Mouse (Mus musculus) C2C12 (cell line): ENCODE measurements around the gene Clec4a1. TPM values are rescaled to one million over a fixed set of nuclear protein-coding genes. Genes with fewer than 3 reads are reported as not detected.
A peak's percentile ranks its signal among the peaks of the same experiment; 100 is the strongest.

Experiments
- H3K27me3 ChIP-seq: one replicate; pipeline ENCODE4 v1.6.1; 2011; ENCODE audit not compliant: control insufficient read depth, insufficient read depth, insufficient read length
- H3K36me3 ChIP-seq: one replicate; pipeline ENCODE4 v1.6.1; 2011; ENCODE audit not compliant: control insufficient read depth, insufficient read depth
- H3K4me3 ChIP-seq: one replicate; pipeline ENCODE4 v1.5.1; 2011; ENCODE audit warnings: mild to moderate bottlenecking, control low read depth; ENCODE audit not compliant: poor library complexity, insufficient read depth, severe bottlenecking
- H3K79me2 ChIP-seq: one replicate; pipeline ENCODE4 v1.6.1; 2011; ENCODE audit not compliant: control insufficient read depth, insufficient read depth
- H3K79me3 ChIP-seq: one replicate; pipeline ENCODE4 v1.6.1; 2011; ENCODE audit warnings: low read depth, control low read depth
- H3ac ChIP-seq: one replicate; pipeline ENCODE3; 2011; ENCODE audit warnings: low read depth; ENCODE audit not compliant: control insufficient read depth, insufficient read length
- CEBPB ChIP-seq: IDR thresholded peaks from one replicate; pipeline ENCODE4 v1.6.1; 2011; ENCODE audit warnings: low read depth, mild to moderate bottlenecking, control low read depth, moderate library complexity
- CTCF ChIP-seq: IDR thresholded peaks from one replicate; pipeline ENCODE4 v1.5.1; 2011; ENCODE audit not compliant: control insufficient read depth, insufficient read depth, insufficient read length
- FOSL1 ChIP-seq: IDR thresholded peaks from one replicate; pipeline ENCODE4 v1.8.0; 2011; ENCODE audit warnings: mild to moderate bottlenecking, low read length; ENCODE audit not compliant: poor library complexity, insufficient read depth, severe bottlenecking
- MAX ChIP-seq: IDR thresholded peaks from one replicate; pipeline ENCODE4 v1.6.1; 2011; ENCODE audit warnings: mild to moderate bottlenecking, control low read depth
- MYOD1 ChIP-seq: IDR thresholded peaks from one replicate; pipeline ENCODE4 v1.6.1; 2011; ENCODE audit warnings: low read depth; ENCODE audit not compliant: control insufficient read depth, insufficient read length
- MYOG ChIP-seq: IDR thresholded peaks from one replicate; pipeline ENCODE4 v1.6.1; 2011; ENCODE audit not compliant: control insufficient read depth, insufficient read length; ENCODE audit errors: extremely low read depth
- USF1 ChIP-seq: IDR thresholded peaks from one replicate; pipeline ENCODE4 v1.6.1; 2011; ENCODE audit warnings: low read depth, mild to moderate bottlenecking, control low read depth, moderate library complexity
- long read RNA-seq, 2 experiments: library from polyadenylated mRNA; unstranded; transcript quantifications; one replicate each; pipeline ENCODE4 v2.0.0; 2019 to 2020
- polyA plus RNA-seq: library from polyadenylated mRNA; unstranded; fragments of >200 nt; fragmentation: generic; extraction: Trizol; gene quantifications from one replicate; pipeline ENCODE4 v1.2.1, GENCODE M21; 2012; ENCODE audit warnings: missing spikeins

Clec4a1 gene
- polyA plus RNA-seq: not detected
- long read RNA-seq, experiment 1: 0 reads
- long read RNA-seq, experiment 2: 0 reads

DNA sequence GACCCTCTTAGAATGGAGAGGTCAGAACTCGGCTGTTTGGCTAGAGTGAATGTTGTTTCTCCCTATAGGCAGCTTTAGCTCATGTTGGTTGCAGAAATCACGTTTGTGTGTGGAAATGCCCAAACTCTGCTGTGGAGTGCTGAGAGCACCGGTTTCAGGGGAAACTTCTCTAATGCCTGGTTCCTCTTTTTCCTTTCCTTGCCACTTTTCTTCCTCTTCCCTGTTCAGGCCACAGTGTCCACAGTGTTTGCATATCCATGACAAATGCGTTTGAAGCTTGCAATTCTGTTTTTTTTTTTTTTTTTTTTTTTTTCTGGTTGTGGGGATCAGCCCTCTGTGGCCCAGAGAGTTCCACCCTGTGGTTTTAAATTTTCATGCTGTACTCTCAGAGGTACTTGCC lies at the start of gene Clec4a1:
Clec4a1 (plus strand) TSS at position 398 of the 400 bp plus-strand sequence.
- Histone ChIP-seq H3ac (no peak within 1 kb of the TSS), H3K79me2 (no peaks in the 10 kb centered on the region), H3K79me3 (no peaks in the 10 kb centered on the region), H3K27me3 (no peaks in the 10 kb centered on the region), H3K36me3 (no peaks in the 10 kb centered on the region), H3K4me3 (no peak within 1 kb of the TSS)
- TF ChIP-seq CTCF: no peak
- no peak for TF ChIP-seq MYOD1
- TF ChIP-seq MAX: no peak
- TF ChIP-seq MYOG: no peak
- TF ChIP-seq FOSL1: no peak
- TF ChIP-seq USF1: no peak
- no peak for TF ChIP-seq CEBPB

GRCm38 (mm10) chr6:122872800-122873199 lies 48.8 kb upstream of the Clec4a1 start:
- peaks cover 11% of the 10 kb centered on the region for H3K36me3 ChIP-seq
- no peak overlapping the region for H3K4me3 ChIP-seq
- TF ChIP-seq MYOD1 (no peak), CEBPB (no peak), MAX (no peak), FOSL1 (no peak), USF1 (no peak), MYOG (no peak), CTCF (no peak)
- no peaks in the 10 kb centered on the region for H3K27me3 ChIP-seq
- no peak overlapping the region for H3ac ChIP-seq
- H3K79me3 ChIP-seq: peaks cover 31% of the 10 kb centered on the region
- H3K79me2 ChIP-seq: peaks cover 34% of the 10 kb centered on the region

- peak within 1 kb of the TSS; percentile 99 for H3ac ChIP-seq
- peak within 1 kb of the TSS; percentile 89 for H3K4me3 ChIP-seq
Measured at GRCm38 (mm10) chr6:122873871-122874719, 47.6 kb upstream of the Clec4a1 start, which contains the start of gene Necap1. Gene Necap1, plus strand, starts transcription at chr6:122874474.

GRCm38 (mm10) chr6:122874720-122875389 lies 46.8 kb upstream of the Clec4a1 start:
- peaks cover 55% of the 10 kb centered on the region for H3K79me2 ChIP-seq
- H3K79me3 ChIP-seq: peaks cover 48% of the 10 kb centered on the region
- peak overlapping the region; percentile 89 for H3K4me3 ChIP-seq
- no peaks in the 10 kb centered on the region for H3K27me3 ChIP-seq
- H3K36me3 ChIP-seq: peaks cover 31% of the 10 kb centered on the region
- TF ChIP-seq USF1 (no peak), FOSL1 (no peak), MYOD1 (no peak), CTCF (no peak), MYOG (no peak), MAX (no peak), CEBPB (no peak)
- peak overlapping the region; percentile 99 for H3ac ChIP-seq

More at GRCm38 (mm10) chr6:122873871-122874719, 47.6 kb upstream of the Clec4a1 start, which contains the start of gene Necap1:
- Histone ChIP-seq H3K79me3 (peaks cover 43% of the 10 kb centered on the region), H3K27me3 (no peaks in the 10 kb centered on the region), H3K79me2 (peaks cover 47% of the 10 kb centered on the region), H3K36me3 (peaks cover 23% of the 10 kb centered on the region)
- TF ChIP-seq CEBPB (no peak), MAX (peak; percentile 63), MYOD1 (no peak), USF1 (no peak), CTCF (peak; percentile 76), MYOG (no peak)

- peaks cover 75% of the 10 kb centered on the region for H3K36me3 ChIP-seq
- H3K4me3 ChIP-seq: no peak overlapping the region
- H3K27me3 ChIP-seq: no peaks in the 10 kb centered on the region
Measured at GRCm38 (mm10) chr6:122879141-122879735, 42.4 kb upstream of the Clec4a1 start.

More at GRCm38 (mm10) chr6:122879141-122879735, 42.4 kb upstream of the Clec4a1 start:
- TF ChIP-seq USF1: no peak
- H3K79me3 ChIP-seq: peaks cover 50% of the 10 kb centered on the region
- H3ac ChIP-seq: no peak overlapping the region
- peaks cover 65% of the 10 kb centered on the region for H3K79me2 ChIP-seq
